Mouse (Mus musculus) CD4-positive, CD25-positive, alpha-beta regulatory T cell, adult 2 months (primary cell): Measurements from ENCODE around the gene Gpr161.

Experiments
- DNase-seq: peaks from one replicate; pipeline ENCODE4 v3.0.0-alpha.2; 2012; ENCODE audit warnings: low read depth, low spot score

The Gpr161 gene

GRCm38 (mm10) chr1:165295489-165295888 lies at the start of gene Gpr161:
TSS of gene Gpr161 (plus strand) at chr1:165295789.
- DNase-seq = no peak

DNA sequence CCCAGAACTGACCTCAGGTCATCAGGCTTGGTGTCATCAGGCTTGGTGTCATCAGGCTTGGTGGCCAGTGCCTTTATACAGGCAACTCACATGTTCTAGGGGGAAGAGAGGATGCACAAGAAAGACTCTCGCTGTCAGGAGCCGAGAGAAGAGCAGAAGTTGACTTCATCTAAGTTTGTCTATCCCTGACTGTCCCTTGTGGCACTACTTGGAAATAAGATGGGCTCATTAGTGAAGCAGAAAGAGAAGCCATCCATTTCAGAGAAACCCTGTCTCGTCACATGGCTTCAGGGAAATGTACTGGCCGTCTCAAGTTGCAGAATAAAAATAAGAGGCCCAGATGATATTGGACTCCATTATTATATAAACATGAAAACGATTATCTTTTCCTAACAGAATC lies 49.0 kb upstream of the Gpr161 start:
- DNase-seq = no peak

GRCm38 (mm10) chr1:165247085-165247484 lies 48.5 kb upstream of the Gpr161 start:
- no peak for DNase-seq

GRCm38 (mm10) chr1:165247788-165248187 lies 47.8 kb upstream of the Gpr161 start:
- no peak for DNase-seq

DNA sequence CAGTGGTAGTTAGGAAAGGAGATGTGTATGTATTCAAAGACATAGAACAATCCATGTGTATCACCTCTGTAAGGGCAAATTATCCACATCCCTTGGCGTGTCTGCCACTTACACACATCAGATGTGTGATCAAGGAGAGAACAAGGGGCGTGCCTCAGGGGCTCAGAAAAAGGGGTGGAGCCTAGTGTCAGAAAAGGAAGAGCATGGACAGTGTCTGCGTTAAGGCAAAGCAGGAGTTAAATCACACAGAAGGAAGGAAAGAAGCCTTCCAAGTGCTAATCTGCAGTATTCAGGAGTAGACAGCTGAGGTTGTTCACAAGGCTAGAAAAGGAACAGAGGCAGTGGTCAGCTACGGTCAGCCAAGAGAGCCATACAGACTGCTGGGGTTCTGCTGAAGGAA lies 46.7 kb upstream of the Gpr161 start:
- DNase-seq = no peak

DNA sequence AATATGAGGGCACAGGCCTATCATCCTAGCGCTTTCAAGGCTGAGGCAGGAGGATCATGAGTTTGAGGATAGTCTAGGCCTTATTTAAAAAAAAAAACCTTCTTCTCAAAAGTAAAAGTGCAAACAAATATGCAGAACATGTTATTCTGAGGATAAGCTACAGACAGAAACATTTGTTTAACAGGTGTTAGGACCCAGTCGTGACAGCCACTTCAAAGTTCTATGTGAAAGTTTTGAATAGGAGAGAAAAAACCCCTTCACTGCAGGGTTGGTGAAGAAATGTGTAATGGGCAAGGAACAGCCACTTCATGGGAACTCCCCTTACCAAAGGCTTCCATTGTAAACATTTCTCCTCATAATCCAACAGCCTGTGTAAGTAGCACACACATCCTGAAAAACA lies 45.0 kb upstream of the Gpr161 start:
- DNase-seq = no peak

GRCm38 (mm10) chr1:165252027-165252671 lies 43.4 kb upstream of the Gpr161 start:
- peak; percentile 70 for DNase-seq

DNA sequence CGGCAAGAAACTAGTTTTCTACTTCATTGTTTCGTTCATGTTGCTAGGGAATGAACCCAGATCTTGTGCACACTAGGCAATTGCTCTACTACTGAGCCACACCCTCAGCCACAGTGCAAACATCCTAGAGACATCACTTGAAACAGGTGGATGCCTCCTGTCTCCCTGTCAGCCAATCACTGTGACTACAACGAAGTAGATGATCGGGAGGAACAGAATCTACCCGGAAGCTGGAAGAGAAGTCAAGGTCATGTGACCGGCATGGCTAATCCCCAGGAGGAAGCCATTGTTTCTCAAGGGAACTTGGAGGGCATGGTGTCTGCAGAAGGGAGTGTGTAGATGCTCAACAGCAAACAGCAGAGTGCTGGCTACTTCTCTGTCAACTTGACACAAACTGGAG lies 20.6 kb upstream of the Gpr161 start:
- DNase-seq = no peak

GRCm38 (mm10) chr1:165280741-165281140 lies 14.8 kb upstream of the Gpr161 start:
- no peak for DNase-seq

- DNase-seq = peak; percentile 22
These were observed 14.0 kb upstream of the Gpr161 start for GRCm38 (mm10) chr1:165281351-165282221.

DNA sequence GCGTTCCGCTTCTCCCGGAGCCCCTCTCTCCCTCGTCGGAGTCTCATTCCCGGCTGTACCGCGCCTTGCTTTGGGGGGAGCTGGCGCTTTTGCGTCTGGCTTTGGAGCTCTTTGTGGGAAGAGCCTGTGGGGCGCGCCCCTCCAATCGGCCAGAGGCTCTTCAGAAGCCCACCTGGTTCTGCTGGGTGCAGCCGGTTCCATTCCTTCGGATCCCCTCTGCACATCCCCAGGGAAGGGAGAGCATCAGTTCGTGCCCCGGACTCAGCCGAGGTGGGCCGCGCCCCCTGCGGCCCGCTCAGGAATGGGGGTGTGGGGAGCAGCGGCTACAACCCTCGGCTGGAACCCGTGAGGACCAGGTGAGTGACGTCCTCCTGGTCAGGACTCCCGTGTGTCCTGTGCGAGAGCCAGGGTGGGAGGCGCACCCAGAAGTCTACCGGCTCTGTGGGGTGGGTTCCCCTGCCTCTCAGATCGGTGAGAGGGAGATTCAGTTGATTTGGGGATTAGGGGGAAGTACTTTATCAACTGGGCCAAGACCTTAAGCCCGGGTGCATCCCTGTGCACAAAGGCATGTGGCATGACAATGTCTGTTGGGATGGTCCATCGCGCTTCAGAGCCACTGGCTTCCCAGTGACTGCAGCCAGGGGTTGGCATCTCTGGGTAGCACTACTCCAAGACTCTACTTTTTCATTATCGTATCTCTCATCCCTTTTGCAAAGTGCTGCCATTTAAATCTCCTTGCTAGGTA lies 13.2 kb upstream of the Gpr161 start:
- no peak for DNase-seq

- no peak for DNase-seq
These were observed 12.6 kb upstream of the Gpr161 start for GRCm38 (mm10) chr1:165282967-165283345.

DNA sequence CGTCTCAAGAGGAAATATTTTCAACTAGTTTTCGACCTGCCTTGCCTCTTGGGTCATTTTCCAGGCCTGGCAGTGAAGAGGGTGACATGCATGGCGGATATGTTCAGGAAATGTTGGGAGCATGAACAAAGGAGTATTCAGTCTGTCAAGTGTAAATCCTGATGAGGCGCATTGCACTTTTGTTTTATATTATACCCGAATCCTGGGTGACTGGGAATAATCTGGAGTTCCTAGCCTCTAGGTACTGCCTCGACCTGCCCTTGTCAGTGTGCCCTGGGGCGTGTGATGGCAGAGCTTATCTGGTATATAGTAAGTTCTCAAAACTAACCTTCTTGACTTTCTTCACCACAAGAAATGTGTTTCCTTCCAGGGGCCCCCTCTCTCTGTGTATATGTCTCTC lies 11.5 kb upstream of the Gpr161 start:
- no peak for DNase-seq

GRCm38 (mm10) chr1:165288165-165288564 lies 7.4 kb upstream of the Gpr161 start:
- DNase-seq = no peak

DNA sequence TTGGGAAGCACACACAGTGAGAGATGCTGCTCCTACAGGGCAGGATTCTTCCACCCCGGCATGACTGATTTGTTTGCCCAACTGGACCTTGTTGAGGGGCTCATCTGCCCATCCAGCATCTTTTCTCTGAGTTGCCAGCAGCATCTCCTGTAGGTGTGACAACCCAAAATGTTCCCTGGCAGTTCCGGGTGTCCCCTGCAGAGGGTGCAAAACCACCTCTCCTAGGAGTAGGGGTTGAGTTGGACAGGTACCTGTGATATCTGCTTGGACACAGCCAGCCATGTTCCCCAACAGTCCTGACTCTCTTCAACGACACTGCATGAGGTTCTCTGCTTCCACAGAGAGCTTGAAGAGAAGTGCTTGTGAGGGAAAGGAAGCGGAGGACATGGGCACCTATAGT lies 5.8 kb upstream of the Gpr161 start:
- DNase-seq = peak; percentile 28

- DNase-seq = no peak
These were observed 4.0 kb upstream of the Gpr161 start for GRCm38 (mm10) chr1:165291606-165292005.

- DNase-seq = no peak
These were observed 5.5 kb downstream of the Gpr161 start for GRCm38 (mm10) chr1:165301108-165301507.

- no peak for DNase-seq
These were observed 6.0 kb downstream of the Gpr161 start for GRCm38 (mm10) chr1:165301567-165301966.

DNA sequence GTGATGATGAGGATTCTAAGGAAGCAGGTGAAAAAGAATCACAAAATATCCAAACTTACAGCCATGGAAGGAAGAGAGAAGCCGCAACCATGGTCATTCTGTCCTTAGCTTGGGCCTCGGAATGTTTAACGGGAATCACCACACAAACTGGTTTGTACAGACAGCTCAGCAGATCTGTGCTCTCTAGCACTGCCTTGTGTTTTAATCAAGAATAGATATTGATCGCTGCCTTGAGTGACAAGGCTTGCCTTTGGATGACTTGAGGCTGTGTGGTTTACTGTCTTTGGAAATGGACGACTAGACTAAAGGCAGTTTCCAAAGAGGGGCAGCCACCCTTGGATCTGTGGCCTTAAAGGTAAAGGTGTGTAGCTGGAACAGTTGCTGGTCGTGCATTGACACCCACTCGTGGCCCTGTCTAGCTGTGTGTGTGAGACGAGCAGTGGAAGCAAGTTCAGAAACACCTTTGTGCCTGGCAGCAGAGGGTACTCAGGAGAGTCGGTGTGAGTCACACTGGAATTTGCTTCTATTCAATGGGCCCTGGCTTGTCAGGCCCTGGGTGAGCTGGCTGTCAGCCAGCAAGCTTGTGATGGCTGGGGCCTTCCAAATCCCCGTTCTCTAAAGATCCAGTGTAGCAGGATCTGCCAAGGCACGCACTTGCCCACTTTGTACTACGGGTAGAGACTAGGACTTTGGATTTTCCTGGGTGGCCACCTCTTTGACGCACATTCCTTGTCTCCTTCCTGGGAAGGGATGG lies 7.0 kb downstream of the Gpr161 start:
- no peak for DNase-seq

- DNase-seq = no peak
These were observed 7.6 kb downstream of the Gpr161 start for GRCm38 (mm10) chr1:165303209-165303608.

GRCm38 (mm10) chr1:165304341-165304740 lies 8.8 kb downstream of the Gpr161 start:
- no peak for DNase-seq

GRCm38 (mm10) chr1:165308180-165308579 lies 12.6 kb downstream of the Gpr161 start:
- DNase-seq = no peak
